Mouse (Mus musculus): ENCODE measurements around the gene Gramd1b. TPM values are rescaled to one million over a fixed set of nuclear protein-coding genes. Genes with fewer than 3 reads are reported as not detected.

Gramd1b gene
- total and polyA plus RNA-seq, 2 experiments from 2014 or later = 3.2 to 17.4 TPM

GRCm38 (mm10) chr9:40326260-40326915 lies 204.8 kb downstream of the Gramd1b start:
- H3K9ac ChIP-seq (replicated peaks; ENCODE audit: low read depth, low read length) = no peak overlapping the region
- H3K4me1 ChIP-seq (ENCODE audit: control insufficient read depth, insufficient read depth) = peaks cover 15% of the 10 kb centered on the region
- H3K36me3 ChIP-seq (replicated peaks; ENCODE audit: control insufficient read depth, insufficient read depth, low read length) = no peaks in the 10 kb centered on the region
- no peaks in the 10 kb centered on the region for H3K9me3 ChIP-seq (replicated peaks; ENCODE audit: control insufficient read depth, low read length)
- H3K27me3 ChIP-seq (ENCODE audit: control insufficient read depth, insufficient read depth, low read length) = no peaks in the 10 kb centered on the region
- TF ChIP-seq EP300 (IDR thresholded peaks at IDR 0.05; ENCODE audit: low read depth) (no peak), CTCF (IDR thresholded peaks at IDR 0.05; ENCODE audit: low read depth) (no peak)
- DNase-seq (ENCODE audit: low spot score) = no peak
- no peak overlapping the region for H3K4me2 ChIP-seq (ENCODE audit: low read depth, low read length)
- no peak for ATAC-seq (ENCODE audit: insufficient read depth, low read depth)
- H3K27ac ChIP-seq (ENCODE audit: low read depth) = no peak overlapping the region
- WGBS = 44% methylated on average over 7 of the region's 7 CpGs
- no peak overlapping the region for H3K4me3 ChIP-seq (ENCODE audit: low read depth, low read length)

GRCm38 (mm10) chr9:40324826-40325225 lies 206.4 kb downstream of the Gramd1b start:
- Histone ChIP-seq H3K9me3 (replicated peaks; ENCODE audit: control insufficient read depth, low read length) (no peaks in the 10 kb centered on the region), H3K4me2 (ENCODE audit: low read depth, low read length) (no peak overlapping the region), H3K4me1 (ENCODE audit: control insufficient read depth, insufficient read depth) (peaks cover 26% of the 10 kb centered on the region), H3K9ac (replicated peaks; ENCODE audit: low read depth, low read length) (no peak overlapping the region), H3K27me3 (ENCODE audit: control insufficient read depth, insufficient read depth, low read length) (no peaks in the 10 kb centered on the region), H3K27ac (ENCODE audit: low read depth) (no peak overlapping the region), H3K36me3 (replicated peaks; ENCODE audit: control insufficient read depth, insufficient read depth, low read length) (no peaks in the 10 kb centered on the region), H3K4me3 (ENCODE audit: low read depth, low read length) (no peak overlapping the region)
- DNase-seq (ENCODE audit: low spot score) = no peak
- ATAC-seq (ENCODE audit: insufficient read depth, low read depth) = no peak
- 88% methylated on average over 6 of the region's 6 CpGs for WGBS
- TF ChIP-seq EP300 (IDR thresholded peaks at IDR 0.05; ENCODE audit: low read depth) (no peak), CTCF (IDR thresholded peaks at IDR 0.05; ENCODE audit: low read depth) (no peak)

- Histone ChIP-seq H3K9me3 (replicated peaks; ENCODE audit: control insufficient read depth, low read length) (no peaks in the 10 kb centered on the region), H3K9ac (replicated peaks; ENCODE audit: low read depth, low read length) (no peak overlapping the region), H3K4me3 (ENCODE audit: low read depth, low read length) (no peak overlapping the region), H3K4me2 (ENCODE audit: low read depth, low read length) (no peak overlapping the region), H3K27ac (ENCODE audit: low read depth) (no peak overlapping the region), H3K36me3 (replicated peaks; ENCODE audit: control insufficient read depth, insufficient read depth, low read length) (no peaks in the 10 kb centered on the region), H3K27me3 (ENCODE audit: control insufficient read depth, insufficient read depth, low read length) (no peaks in the 10 kb centered on the region), H3K4me1 (ENCODE audit: control insufficient read depth, insufficient read depth) (peaks cover 26% of the 10 kb centered on the region)
- DNase-seq (ENCODE audit: low spot score) (no peak), ATAC-seq (ENCODE audit: insufficient read depth, low read depth) (no peak)
- 83% methylated on average over 4 of the region's 4 CpGs for WGBS
- TF ChIP-seq EP300 (IDR thresholded peaks at IDR 0.05; ENCODE audit: low read depth) = no peak
- TF ChIP-seq CTCF (IDR thresholded peaks at IDR 0.05; ENCODE audit: low read depth) = no peak
These were observed 206.9 kb downstream of the Gramd1b start for GRCm38 (mm10) chr9:40324232-40324792.

GRCm38 (mm10) chr9:40323773-40324172 lies 207.4 kb downstream of the Gramd1b start:
- ATAC-seq (ENCODE audit: insufficient read depth, low read depth) (no peak), DNase-seq (ENCODE audit: low spot score) (no peak)
- 84% methylated on average over 6 of the region's 6 CpGs for WGBS
- Histone ChIP-seq H3K9ac (replicated peaks; ENCODE audit: low read depth, low read length) (no peak overlapping the region), H3K36me3 (replicated peaks; ENCODE audit: control insufficient read depth, insufficient read depth, low read length) (no peaks in the 10 kb centered on the region), H3K4me2 (ENCODE audit: low read depth, low read length) (no peak overlapping the region), H3K9me3 (replicated peaks; ENCODE audit: control insufficient read depth, low read length) (no peaks in the 10 kb centered on the region), H3K27ac (ENCODE audit: low read depth) (no peak overlapping the region), H3K27me3 (ENCODE audit: control insufficient read depth, insufficient read depth, low read length) (no peaks in the 10 kb centered on the region), H3K4me1 (ENCODE audit: control insufficient read depth, insufficient read depth) (peaks cover 26% of the 10 kb centered on the region), H3K4me3 (ENCODE audit: low read depth, low read length) (no peak overlapping the region)
- no peak for TF ChIP-seq CTCF (IDR thresholded peaks at IDR 0.05; ENCODE audit: low read depth)
- no peak for TF ChIP-seq EP300 (IDR thresholded peaks at IDR 0.05; ENCODE audit: low read depth)

- no peak for ATAC-seq (ENCODE audit: insufficient read depth, low read depth)
- Histone ChIP-seq H3K9me3 (replicated peaks; ENCODE audit: control insufficient read depth, low read length) (no peaks in the 10 kb centered on the region), H3K27ac (ENCODE audit: low read depth) (no peak overlapping the region), H3K36me3 (replicated peaks; ENCODE audit: control insufficient read depth, insufficient read depth, low read length) (no peaks in the 10 kb centered on the region), H3K4me1 (ENCODE audit: control insufficient read depth, insufficient read depth) (peaks cover 26% of the 10 kb centered on the region), H3K27me3 (ENCODE audit: control insufficient read depth, insufficient read depth, low read length) (no peaks in the 10 kb centered on the region), H3K9ac (replicated peaks; ENCODE audit: low read depth, low read length) (no peak overlapping the region), H3K4me2 (ENCODE audit: low read depth, low read length) (no peak overlapping the region), H3K4me3 (ENCODE audit: low read depth, low read length) (no peak overlapping the region)
- 78% methylated on average over 5 of the region's 5 CpGs for WGBS
- no peak for DNase-seq (ENCODE audit: low spot score)
- TF ChIP-seq CTCF (IDR thresholded peaks at IDR 0.05; ENCODE audit: low read depth) (no peak), EP300 (IDR thresholded peaks at IDR 0.05; ENCODE audit: low read depth) (no peak)
These were observed 208.0 kb downstream of the Gramd1b start for GRCm38 (mm10) chr9:40323171-40323570.

GRCm38 (mm10) chr9:40322372-40322771 lies 208.8 kb downstream of the Gramd1b start:
- Histone ChIP-seq H3K9me3 (replicated peaks; ENCODE audit: control insufficient read depth, low read length) (no peaks in the 10 kb centered on the region), H3K4me1 (ENCODE audit: control insufficient read depth, insufficient read depth) (peaks cover 29% of the 10 kb centered on the region), H3K27ac (ENCODE audit: low read depth) (no peak overlapping the region), H3K27me3 (ENCODE audit: control insufficient read depth, insufficient read depth, low read length) (no peaks in the 10 kb centered on the region), H3K4me2 (ENCODE audit: low read depth, low read length) (no peak overlapping the region), H3K4me3 (ENCODE audit: low read depth, low read length) (no peak overlapping the region), H3K9ac (replicated peaks; ENCODE audit: low read depth, low read length) (no peak overlapping the region), H3K36me3 (replicated peaks; ENCODE audit: control insufficient read depth, insufficient read depth, low read length) (no peaks in the 10 kb centered on the region)
- WGBS = 89% methylated on average over 3 of the region's 3 CpGs
- DNase-seq (ENCODE audit: low spot score) = no peak
- no peak for ATAC-seq (ENCODE audit: insufficient read depth, low read depth)
- TF ChIP-seq CTCF (IDR thresholded peaks at IDR 0.05; ENCODE audit: low read depth) = no peak
- TF ChIP-seq EP300 (IDR thresholded peaks at IDR 0.05; ENCODE audit: low read depth) = no peak

All from heart, postnatal 0 days (tissue).